Mouse (Mus musculus): ENCODE data around the gene Bpifb2.
A peak's percentile ranks its signal among the peaks of the same experiment; 100 is the strongest.

The Bpifb2 gene

DNA sequence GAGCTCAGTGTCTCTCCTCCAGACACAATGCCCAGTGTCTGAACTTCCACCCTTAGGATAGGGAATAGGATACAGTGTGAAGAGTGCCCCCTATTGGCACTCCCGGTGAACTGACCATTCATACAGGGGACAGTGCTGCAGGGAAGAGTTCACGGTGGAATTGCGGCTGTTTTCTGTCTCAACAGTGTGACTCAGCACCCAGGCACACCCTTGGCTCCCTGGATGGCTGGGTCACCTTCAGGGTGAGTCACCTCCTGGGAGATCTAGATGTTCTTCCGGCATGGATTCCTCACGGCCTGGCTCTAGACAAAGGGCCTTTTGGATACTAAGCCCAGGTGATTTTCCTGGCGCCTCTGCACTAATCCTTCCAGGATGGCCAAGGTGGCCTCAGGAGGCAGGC, 60.5 kb downstream of the Bpifb2 start:
- DNase-seq, result no peak

DNA sequence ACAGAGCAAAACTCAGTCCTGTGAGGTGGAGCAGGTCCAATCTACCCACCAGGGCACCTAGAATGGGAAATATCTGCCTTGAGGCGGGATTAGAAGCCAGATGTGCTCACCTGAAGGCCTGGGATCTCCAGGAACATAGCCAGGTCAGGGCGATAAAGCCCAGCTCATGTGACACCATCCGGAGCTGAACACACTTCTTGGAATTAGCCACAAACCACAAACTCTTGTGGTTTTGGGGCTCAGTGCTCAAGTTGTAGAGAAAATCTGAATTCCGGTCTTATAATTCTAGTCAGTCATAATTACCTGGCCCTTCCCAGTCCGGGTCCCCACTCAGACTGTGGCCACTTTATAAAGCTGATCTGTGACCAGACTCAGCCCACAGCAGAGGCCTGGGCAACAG, 63.0 kb downstream of the Bpifb2 start, which contains the start of gene Bpifb4:
Gene Bpifb4 (plus strand): TSS at position 370 of the 400 bp plus-strand sequence.
- DNase-seq, result no peak

DNA sequence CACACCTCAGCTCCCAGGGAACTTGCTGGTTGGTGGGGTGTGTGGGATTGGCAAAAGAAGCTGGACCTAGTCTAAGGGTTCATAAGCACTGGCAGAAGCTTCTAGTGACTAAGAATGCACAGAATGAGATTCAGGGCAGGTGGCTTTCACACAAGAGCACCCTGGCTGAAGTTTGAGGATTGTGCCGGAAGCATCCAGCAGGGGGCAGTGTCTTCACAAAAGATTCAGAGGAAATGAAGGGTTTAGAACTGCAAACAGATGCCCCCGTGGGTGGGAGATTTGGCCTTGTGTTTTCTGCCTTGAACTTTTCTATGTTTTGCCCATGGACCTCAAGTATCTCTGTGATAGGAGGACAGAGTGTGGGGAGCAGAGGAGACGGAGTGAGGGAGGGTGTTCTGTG, 68.7 kb downstream of the Bpifb2 start:
- DNase-seq, result peak; percentile 45

DNA sequence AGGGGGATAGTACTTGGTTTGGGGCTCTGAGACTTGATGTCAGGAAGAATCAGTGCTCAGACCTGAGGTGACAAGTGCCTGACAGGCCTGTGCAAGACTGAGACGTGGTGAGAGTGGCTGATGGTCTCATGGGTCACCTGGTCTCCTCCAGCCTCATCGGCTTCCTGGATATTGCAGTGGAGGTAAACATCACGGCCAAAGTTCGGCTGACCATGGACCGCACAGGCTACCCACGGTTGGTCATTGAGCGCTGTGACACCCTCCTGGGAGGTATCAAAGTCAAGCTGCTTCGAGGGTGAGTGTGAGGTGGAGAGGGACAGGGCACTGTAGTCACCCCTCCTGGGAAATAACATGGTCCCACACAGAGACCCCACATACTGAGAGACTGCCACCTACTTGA, 69.7 kb downstream of the Bpifb2 start:
- DNase-seq, result no peak

Data from thymus, postnatal 14 days (tissue).